Mouse (Mus musculus) cerebellum, adult 8-10 months (tissue): ENCODE data around the gene Coq5.

Experiments used
- DNase-seq: peaks from one replicate; pipeline ENCODE4 v3.0.0; 2022

Gene Coq5

DNA sequence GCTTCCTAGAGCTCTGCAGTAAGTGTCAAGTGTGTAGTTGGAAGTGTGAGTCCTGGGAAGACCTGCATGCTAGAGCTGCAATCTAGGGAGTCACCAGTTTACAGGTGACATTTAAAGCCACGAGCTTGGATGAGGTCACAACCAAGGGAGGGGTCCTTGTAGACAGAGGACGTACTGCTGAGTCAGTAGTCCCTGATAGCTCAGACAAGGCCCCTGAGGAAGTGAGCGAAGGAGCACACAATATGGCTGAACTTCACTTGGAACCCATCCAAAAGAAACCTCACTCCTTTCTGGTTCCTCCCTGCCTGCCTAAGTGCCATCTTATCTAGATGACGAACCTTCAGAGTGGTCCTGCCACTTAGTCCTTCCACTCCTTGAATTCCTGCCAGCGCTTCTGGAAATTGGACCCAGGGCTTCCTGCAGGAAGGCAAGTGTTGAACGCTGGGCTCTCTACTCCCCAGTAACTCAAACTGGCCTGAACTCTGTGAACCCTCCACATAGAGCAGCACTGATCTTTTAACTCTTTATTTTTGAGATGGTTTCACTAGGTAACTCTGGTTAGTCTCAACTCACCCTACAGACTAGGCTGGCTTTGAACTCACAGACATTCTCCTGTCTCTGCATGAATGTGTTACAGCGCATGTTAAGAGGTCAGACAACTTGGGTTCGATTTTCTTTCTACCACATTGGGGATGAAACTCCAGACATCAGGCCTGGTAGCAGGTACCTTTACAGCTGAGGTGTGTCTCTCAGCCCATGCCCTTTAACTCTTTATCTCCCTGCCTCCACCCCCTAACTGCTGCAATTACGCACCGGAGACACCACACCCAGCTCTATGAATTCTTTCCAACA lies 33.6 kb downstream of the Coq5 start:
- no peak for DNase-seq

DNA sequence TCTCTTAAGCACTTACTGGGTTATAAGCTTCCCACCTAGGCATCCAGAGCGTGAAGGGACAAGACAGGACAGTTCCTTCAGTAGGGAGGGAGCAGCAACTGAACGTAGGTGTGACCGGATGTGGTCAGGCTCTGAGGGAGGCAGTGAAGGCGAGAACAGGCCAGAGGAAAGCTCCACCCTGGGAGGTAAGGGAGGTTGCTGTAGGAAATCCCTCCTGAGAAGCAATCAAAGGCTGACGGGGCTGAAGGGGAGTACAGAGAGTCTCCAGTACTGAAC lies 34.1 kb downstream of the Coq5 start:
- DNase-seq = no peak

DNA sequence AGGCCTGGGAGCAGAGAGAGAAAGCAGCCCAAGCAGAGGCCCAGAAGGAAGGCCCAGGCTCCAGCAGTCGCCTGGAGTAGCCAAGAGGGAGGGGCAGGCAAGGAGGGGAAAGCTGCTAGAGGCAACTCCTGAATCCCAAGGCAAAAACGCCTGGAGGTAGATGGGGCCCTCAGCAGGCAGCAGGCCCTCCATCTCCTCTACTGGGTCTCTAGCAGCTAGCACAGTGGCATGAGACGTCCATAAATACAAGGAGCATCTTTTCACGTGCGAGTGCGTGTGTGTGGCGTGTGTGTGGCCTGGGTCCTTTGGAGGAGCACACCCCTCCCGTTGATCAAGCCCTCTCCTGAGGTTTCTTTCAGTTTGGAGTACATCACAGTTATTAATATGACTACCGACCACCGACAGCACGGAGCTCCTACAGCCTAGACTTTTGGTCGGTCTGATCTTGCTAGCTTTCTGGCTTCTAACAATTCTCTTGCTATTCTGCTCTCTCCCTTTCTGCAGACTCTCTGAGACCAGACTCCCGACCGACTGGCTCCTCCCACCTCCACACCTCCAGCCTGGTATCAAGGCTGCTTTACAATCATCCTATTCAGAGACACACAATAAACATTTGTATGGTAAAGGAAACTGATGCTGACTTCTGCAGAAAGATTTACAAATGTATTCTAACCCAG lies 37.6 kb downstream of the Coq5 start:
- DNase-seq = no peak

DNA sequence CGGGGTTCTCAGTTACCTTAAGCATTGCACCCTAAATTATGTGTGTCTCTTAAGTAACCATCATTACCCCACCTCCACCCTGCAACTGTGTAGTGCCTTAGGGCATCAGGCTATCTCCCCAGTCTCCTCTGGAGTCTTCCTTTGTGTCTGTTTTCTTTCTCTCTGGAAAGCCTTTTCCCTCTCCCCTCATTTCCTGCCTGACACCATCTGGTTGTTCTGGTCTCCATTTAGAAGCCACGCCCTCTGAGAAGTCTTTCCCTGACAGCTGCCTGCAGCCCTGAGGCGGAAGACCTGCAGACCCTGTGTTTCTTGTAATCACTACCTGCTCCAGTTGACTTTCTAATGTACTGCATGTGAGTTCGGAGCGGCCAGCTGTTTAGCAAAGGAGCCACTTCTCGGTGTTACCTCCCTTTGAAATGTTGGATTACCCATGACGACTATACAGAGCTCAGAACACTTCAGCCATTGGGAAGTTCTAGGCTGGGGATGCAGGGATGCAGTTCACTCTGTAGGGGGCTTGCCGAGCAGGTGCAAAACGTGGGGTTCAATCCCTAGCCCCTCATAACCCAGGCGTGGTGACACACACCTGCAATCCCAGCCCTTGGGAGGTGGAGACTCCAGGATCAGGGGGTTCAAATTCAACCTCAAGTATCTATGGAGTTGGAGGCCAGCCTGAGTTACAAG lies 38.3 kb downstream of the Coq5 start:
- no peak for DNase-seq

DNA sequence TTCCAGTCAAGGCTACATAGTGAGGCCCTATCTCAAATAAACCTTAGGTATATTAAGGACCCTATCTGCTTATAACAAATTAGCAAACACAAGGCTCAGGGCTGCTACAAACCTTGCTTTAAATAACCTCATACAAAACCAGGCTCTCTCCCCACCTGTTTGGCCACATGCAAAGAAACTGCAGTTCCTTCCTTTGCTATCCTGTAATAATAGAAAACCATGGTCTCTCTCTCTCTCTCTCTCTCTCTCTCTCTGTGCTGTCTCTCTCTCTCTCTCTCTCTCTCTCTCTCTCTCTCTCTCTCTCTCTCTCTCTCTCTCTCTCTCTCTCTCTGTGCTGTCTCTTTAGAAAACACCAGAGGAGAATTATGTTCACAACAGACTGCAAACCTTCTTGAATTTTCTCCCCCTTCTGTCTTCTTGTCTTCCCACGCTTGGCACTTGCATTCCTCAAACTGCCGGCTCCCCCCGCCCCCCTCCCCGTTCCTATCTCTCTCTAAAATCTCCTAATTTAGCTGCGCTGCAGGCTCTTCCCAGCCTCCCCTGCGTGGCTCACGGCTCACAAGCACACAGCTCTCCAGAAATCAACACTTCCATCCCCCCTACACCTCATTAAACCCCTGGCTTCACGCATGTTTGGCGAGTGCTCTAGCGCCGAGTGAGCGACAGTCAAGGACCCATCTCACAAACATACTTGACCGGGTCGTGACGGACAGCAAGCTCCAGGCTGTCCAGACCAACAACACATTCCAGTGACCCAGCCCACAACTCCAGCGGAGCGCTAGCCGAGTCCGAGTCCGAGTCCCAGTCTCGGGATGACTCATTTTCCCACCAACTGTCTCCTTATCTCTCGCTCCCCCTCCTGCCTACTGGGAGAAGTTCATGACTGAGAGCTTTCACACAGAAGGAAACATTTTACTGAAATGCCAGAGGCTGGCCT lies 39.8 kb downstream of the Coq5 start:
- peak; percentile 79 for DNase-seq

DNA sequence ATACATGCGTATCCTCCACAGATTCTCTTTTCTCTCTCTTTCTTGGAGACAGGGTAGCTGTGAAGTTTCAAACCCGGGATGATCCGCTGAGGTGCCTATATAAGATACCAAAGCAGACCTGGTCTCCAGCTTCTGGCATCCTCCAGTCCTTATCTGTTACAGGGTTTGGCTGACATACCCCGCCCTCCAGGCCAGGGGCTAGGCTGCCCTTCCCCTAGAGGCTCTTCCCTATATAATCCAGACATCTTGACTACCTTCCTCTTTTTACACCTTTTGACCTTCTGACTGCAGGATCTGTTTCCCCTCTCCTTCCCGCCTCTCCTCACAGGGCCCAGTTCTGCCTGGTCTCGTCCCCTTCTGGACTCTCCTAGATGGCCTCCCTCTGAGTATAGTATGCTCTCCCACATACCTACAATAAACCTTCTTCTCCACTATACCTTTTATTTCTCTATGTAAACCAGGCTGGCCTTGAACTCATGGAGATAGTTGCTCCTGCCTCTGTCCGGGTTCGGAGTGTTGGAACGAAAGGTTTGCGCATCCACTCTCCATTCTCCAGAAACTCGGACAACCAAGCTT lies 46.9 kb downstream of the Coq5 start:
- no peak for DNase-seq

DNA sequence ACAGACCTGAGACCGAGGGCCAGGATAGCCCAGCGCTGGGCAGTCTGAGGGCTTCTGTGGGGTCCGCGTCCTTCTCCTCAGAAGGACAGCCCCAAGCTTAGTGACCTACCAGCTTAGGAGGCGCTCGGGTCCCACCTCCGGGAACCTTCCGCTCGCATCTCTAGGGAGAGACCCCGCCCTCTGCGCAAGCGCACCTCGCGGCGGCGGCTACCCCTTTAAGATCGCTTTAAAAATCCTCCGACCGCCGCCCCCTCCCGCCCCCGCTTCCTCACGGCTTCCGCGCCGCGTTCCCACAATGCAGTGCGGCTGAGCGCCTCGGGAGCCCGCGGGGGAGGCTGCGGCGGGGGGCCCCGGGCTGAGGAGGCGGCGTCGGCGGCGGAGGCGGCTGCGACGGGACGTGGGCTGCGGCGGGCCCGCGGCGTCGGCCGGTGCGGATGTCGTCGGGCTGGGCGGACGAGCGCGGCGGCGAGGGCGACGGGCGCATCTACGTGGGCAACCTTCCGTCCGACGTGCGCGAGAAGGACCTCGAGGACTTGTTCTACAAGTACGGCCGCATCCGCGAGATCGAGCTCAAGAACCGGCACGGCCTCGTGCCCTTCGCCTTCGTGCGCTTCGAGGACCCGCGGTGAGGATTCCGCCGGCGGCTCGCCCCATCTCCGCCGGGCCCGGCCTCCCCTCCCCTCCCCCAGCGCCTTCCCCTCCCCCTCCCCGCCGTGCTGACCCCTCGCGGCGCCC lies 47.6 kb downstream of the Coq5 start, which contains the start of gene Srsf9:
Gene Srsf9, plus strand, starts transcription at position 303 of the 735 bp plus-strand sequence.
- DNase-seq = peak; percentile 96

DNA sequence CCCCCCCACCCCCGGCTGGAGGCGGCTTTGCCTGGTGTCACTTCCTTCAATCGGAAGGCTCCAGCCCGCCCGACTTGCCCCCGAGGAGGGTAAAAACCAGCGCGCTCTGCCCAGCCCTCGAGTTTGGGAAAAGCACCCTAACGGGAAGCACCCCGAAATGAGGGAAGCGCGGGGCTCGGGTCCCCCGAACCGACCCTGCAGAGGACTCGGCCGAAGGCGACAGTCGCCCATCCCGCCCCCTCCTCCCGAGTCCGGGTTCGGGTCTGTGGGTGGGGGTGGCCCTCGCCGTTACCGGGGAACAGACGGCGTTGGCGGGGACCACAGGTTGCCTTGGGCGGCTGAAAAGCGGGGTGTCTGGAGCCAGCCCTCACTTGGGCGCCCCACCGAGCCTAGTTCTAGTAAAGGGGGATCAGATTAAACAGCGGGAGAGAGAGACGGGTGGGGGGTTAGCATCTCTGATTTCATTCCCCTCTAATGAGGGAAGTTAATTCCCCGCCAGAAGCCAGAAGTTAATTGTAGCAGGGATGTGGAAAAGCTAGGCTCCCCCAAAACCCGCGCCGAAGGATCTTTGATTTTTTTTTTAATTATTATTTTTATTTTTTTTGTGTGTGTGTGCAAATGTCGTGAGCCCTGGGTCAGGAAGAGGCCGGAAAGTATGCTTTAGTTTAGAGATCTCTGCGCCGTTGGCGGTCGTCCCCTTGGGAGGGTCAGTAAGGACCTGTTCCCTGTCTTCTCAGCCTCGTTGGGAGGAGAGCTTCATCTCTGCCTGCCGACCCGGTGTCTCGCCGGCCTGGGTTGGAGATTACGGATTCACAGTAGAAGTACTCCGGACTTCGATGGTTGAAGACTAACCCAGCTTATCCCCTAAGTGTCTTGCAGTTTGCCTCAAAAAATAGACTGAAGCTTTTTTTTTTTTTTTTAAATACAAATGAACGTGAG lies 48.4 kb downstream of the Coq5 start:
- peak; percentile 51 for DNase-seq

DNA sequence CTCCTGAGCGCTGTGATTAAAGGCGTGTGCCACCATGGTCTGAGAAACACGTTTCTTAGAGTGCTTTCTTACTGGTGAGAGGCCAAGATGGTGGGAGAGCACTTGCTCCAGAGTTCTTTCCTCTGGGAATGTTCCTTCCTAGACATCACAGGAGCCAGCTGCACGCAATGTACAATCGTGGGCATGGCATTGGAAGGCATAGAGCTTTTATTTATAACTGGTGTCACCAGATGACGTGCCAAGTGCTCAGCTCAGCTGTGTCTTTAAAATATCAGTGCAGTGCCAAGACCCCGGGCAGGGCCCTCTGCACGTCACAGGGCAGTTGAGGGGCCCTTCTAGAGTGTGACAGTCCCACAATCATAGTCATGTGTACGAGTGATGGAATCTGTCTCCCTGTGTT lies 51.5 kb downstream of the Coq5 start:
- no peak for DNase-seq

DNA sequence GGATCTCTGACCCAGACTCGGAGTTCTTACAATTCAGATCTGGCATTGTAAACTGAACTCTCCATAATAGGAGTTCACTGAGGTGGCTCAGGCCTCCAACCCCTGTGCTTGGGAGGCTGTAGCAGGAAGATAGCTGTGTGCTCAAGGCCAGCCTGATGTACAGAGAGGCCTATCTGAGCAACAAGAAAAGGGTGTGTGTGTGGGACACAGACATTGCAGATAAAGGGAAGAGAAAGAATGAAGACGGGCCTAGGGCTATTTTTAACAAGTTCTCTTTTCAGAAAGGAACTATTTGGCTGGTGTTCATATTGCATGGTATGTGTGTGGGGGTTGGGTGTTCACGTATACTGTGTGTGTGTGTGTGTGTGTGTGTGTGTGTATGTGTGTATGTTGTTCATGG lies 54.2 kb downstream of the Coq5 start:
- DNase-seq = no peak

DNA sequence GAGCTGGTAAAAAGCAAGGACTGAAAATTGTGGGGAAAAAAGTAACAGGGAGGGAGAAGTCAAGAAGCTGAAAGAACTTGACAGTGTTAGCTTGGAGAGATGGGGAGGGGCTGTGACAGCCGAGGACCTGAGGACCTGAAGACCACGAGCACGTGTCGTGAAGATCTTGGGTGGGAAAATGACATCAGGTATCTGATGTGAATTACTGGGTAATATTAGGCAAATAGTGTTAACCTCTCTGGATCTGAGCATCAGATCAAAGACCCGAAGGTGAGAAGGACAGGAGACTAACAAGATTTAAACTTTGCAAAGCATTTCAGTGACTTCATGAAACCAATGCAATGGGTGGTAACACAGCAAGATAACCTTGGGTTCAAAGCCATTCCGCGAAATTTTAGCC lies 60.5 kb downstream of the Coq5 start:
- DNase-seq = no peak

DNA sequence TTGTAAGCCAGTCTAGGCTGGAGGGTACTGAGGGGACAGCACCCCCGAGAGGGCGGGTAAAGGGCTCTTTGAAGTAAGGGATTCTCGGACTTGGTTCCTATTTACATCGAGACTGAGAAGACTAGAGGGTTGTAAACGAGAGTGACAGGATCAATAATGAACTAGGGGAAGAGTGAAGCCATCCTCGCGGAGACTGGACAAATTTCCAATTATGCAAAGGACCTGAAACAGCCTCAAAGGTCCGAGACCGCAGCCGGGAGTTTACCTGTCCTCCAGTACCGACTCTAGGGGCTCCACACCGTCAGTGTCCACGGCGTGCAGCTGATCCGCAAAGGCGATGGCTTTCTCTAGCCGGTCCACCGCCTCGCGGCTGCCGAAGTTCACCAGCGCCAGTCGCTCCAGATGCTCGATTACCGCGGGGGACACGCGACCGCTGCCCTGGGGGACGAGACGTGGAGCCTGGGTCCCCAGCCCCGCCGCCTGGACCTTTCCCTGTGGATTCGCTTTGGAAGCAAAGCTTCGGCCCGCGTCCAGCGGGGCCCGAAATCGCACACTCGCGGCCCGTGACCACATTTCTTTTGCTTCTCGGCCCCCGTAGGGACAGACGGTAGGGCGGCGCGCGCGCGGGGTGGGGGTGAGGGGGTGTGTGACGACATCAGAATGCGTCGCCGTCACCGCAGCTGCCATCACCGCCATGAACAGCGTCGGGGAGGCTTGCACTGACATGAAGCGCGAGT lies 61.3 kb downstream of the Coq5 start, which contains the start of the genes Gatc and Triap1:
Gene Gatc, minus strand, starts transcription at position 602 of the 737 bp plus-strand sequence.
Gene Triap1, plus strand, starts transcription at position 649 of the 737 bp plus-strand sequence.
- DNase-seq = peak; percentile 91

DNA sequence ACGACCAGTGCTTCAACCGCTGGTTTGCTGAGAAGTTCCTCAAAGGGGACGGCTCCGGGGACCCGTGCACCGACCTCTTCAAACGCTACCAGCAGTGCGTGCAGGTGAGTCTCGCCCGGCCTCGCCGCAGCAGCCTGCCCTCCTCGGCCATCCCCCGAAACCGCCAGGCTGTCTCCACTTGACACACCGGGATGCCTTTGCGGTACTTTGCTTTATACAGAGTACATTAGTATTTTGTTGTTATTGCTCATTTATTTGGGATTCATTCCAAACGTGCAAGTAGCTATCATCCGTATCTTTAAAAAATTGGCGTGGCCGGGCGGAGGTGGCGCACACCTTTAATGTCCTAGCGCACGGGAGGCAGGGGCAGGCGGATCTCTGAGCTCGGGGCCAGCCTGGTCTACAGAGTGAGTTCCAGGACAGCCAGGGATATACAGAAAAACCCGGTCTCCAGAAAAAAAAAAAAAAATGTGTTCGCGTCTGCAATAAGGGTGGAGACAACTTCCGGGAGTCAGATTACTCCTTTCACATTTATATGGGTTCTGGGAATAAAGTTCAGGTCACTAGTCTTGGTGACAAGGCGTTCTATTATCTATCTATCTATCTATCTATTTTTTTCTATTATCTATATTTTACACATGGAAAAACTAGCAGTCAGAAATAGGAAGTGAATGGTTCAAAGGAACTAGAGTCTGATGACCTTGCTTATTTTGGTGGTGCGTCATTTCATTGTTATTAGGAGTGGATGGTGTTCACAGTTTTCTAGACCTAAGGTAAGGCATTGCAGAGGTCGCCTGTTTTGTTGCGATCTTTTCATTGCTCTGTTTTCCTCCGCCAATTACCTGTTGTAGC lies 62.1 kb downstream of the Coq5 start:
- DNase-seq = no peak
